Mouse (Mus musculus) heart, embryonic 12.5 days (tissue): ENCODE measurements around the gene Cpeb3. TPM values are rescaled to one million over a fixed set of nuclear protein-coding genes. Genes with fewer than 3 reads are reported as not detected.

ENCODE experiments used
- ATAC-seq: fragments of 200-750 bp; cut with Nextera tagmentation; 2 replicates; pipeline ENCODE4 v1.8.0; 2017; ENCODE audit warnings: moderate TSS enrichment, moderate library complexity; ENCODE audit not compliant: insufficient number of reproducible peaks, low FRiP score
- H3K27ac ChIP-seq: fragments of 300-500 bp; sonication (generic); 2 replicates; pipeline ENCODE4 v1.5.1; 2016; ENCODE audit warnings: mild to moderate bottlenecking, moderate library complexity; ENCODE audit not compliant: poor library complexity, severe bottlenecking
- H3K27me3 ChIP-seq: fragments of 300-500 bp; sonication (generic); replicated peaks from 2 replicates; pipeline ENCODE4 v1.6.1; 2016; ENCODE audit warnings: mild to moderate bottlenecking, moderate library complexity
- H3K36me3 ChIP-seq: fragments of 300-500 bp; sonication (generic); 2 replicates; pipeline ENCODE4 v1.6.1; 2016; ENCODE audit warnings: mild to moderate bottlenecking, moderate library complexity
- H3K4me1 ChIP-seq: fragments of 300-500 bp; sonication (generic); replicated peaks from 2 replicates; pipeline ENCODE4 v1.6.1; 2016; ENCODE audit warnings: mild to moderate bottlenecking
- H3K4me2 ChIP-seq: fragments of 300-500 bp; sonication (generic); 2 replicates; pipeline ENCODE4 v1.6.1; 2016; ENCODE audit warnings: mild to moderate bottlenecking, moderate library complexity
- H3K4me3 ChIP-seq: fragments of 300-500 bp; sonication (generic); 2 replicates; pipeline ENCODE4 v1.5.1; 2016; ENCODE audit warnings: mild to moderate bottlenecking
- H3K9ac ChIP-seq: fragments of 300-500 bp; sonication (generic); 2 replicates; pipeline ENCODE4 v1.6.1; 2016; ENCODE audit warnings: mild to moderate bottlenecking, moderate library complexity
- H3K9me3 ChIP-seq: fragments of 300-500 bp; sonication (generic); replicated peaks from 2 replicates; pipeline ENCODE4 v1.6.1; 2016; ENCODE audit warnings: mild to moderate bottlenecking, moderate library complexity
- WGBS: fragments of 180-500 bp; shearing (Covaris S2); methylation state at CpG from one replicate; pipeline ENCODE4 v1.1.7; 2016; 5-methylcytosine and 5-hydroxymethylcytosine counted together
- polyA plus RNA-seq: library from polyadenylated mRNA; unstranded; fragments of >200 nt; fragmentation: Nextera tagmentation; extraction: Ambion mirVana; gene quantifications from 2 replicates; pipeline ENCODE4 v1.2.1, GENCODE M21; 2016

Cpeb3 gene
- polyA plus RNA-seq: 6.8 and 9.5 TPM in 2 replicates

DNA sequence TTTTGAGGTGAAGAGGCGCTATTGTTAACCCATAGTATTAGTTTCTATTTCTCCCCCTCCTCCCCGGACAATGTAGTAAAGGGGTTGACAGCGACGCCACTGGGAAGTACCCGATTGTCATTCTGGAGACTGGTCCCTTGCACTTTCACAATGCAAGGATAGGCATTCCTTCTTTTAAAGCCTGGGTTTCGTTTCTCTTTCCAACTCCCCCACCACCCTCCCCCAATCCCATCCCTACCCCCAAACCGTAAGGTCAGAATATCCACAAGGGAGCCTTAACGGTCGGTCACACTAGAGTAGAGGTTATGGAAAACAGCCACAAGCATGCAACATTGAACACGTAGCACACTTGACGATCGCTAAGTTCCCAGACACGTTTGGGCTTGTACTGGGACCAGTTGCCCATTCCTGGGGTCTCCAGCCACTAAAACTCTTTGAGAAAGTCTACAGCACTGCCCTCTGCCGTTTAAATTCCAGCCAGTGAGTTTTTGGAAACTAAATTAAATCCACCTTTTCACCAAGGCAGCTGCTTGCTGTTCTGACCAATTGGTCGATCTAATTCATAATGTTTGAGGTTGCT, at the start of gene Cpeb3:
Gene Cpeb3, minus strand, starts transcription at position 426 of the 580 bp plus-strand sequence.
- H3K27ac ChIP-seq: peak within 1 kb of the TSS; percentile 84
- H3K4me1 ChIP-seq: peaks cover 13% of the 10 kb centered on the region
- H3K9ac ChIP-seq: peak within 1 kb of the TSS; percentile 99
- H3K36me3 ChIP-seq: peaks cover 23% of the 10 kb centered on the region
- peak within 1 kb of the TSS; percentile 92 for H3K4me3 ChIP-seq
- WGBS: 2% methylated on average over 15 of the region's 15 CpGs
- H3K27me3 ChIP-seq: no peaks in the 10 kb centered on the region
- H3K9me3 ChIP-seq: no peaks in the 10 kb centered on the region
- H3K4me2 ChIP-seq: peak within 1 kb of the TSS; percentile 91
- ATAC-seq: no peak

DNA sequence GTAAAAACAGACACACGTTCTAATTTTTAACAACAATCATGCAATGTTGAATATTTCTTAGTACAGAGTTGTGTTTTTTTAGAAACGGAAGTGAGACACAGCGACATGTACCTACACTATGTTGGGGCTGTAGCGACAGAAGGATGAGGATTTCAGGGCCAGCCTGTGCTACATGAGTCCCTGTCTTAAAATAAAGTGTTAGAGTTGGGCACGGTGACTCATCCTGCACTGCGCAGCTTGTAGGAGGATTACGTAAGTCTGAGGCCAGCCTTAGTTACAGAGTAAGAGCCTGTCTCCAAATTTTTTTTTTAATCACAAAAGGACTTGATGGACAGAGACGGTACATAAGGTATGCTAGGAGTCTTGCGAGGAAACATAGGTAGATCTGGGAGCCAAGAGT, 46.9 kb upstream of the Cpeb3 start:
- no peak for ATAC-seq
- 83% methylated on average over 9 of the region's 9 CpGs for WGBS

DNA sequence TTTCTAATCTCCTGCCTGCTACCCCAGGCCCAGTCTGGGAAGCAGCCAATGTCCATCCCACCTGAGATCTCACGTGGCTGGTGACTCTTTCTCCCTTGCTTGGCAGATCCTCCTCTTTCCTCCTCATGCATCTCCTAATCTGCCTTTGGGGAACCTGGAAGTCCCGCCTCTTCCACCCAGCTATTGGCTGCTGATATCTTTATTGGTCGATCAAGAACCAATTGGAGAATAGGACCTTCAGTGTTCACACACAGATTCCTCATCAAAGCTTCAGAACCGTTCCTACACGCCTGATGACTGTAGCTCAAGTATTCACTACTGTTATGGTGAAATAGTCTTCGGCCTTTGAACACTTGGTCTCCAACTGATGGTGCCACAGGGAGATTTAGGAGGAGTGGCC, 43.7 kb upstream of the Cpeb3 start:
- Histone ChIP-seq H3K27me3 (no peaks in the 10 kb centered on the region), H3K9ac (no peak overlapping the region), H3K36me3 (no peaks in the 10 kb centered on the region), H3K4me2 (no peak overlapping the region), H3K27ac (no peak overlapping the region), H3K9me3 (no peaks in the 10 kb centered on the region), H3K4me3 (no peak overlapping the region), H3K4me1 (no peaks in the 10 kb centered on the region)
- ATAC-seq: no peak
- 61% methylated on average over 6 of the region's 6 CpGs for WGBS

More for the DNA sequence above, 46.9 kb upstream of the Cpeb3 start:
- no peaks in the 10 kb centered on the region for H3K9me3 ChIP-seq
- H3K27ac ChIP-seq: no peak overlapping the region
- no peaks in the 10 kb centered on the region for H3K4me1 ChIP-seq
- H3K27me3 ChIP-seq: no peaks in the 10 kb centered on the region
- H3K4me3 ChIP-seq: no peak overlapping the region
- no peak overlapping the region for H3K4me2 ChIP-seq
- no peaks in the 10 kb centered on the region for H3K36me3 ChIP-seq
- H3K9ac ChIP-seq: no peak overlapping the region

DNA sequence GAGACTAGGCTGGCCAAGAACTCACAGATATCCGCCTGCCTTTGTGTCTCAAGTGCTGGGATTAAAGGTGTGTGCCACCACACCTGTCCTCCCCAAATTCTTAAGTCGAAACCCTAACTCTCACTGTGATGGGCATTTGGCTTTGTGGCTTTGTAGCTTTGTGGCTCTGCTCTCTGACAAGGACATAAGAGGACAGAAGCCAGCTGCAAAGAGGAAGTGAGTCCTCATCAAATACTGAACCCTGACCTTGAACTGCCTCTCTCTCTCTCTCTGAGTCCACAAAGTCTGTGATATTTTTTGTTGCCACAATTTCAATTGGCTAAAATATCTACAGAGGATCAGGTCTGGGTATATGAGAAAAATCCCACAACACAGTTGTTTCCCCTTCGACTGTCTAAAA, 39.8 kb upstream of the Cpeb3 start:
- no peaks in the 10 kb centered on the region for H3K4me1 ChIP-seq
- WGBS: 70% methylated on average over 3 of the region's 3 CpGs
- no peak for ATAC-seq
- no peaks in the 10 kb centered on the region for H3K27me3 ChIP-seq
- peaks cover 5% of the 10 kb centered on the region; the same call in 1 of the 2 replicates for H3K9me3 ChIP-seq
- no peak overlapping the region for H3K27ac ChIP-seq
- H3K4me2 ChIP-seq: no peak overlapping the region
- H3K4me3 ChIP-seq: no peak overlapping the region
- H3K9ac ChIP-seq: no peak overlapping the region
- no peaks in the 10 kb centered on the region for H3K36me3 ChIP-seq

DNA sequence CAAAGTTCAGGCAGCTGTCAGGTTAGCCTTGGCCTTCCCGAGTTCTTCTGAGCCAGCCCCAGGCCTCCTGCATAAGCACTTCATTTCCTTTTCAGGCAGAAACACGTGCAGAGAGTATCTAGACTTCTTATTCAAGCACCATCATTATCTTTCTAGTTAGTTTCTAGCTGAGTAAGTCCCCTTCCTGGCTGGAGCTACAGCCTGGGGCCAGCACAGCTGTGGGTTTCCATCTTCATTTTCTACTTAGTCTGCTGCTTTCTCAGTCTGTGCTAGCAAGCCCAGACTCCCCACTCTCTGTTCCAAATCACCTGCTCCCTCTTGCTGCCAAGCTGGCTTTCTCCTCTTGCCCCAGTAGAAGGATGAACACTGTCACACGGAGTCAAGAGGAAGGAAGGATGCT, 38.5 kb upstream of the Cpeb3 start:
- ATAC-seq: no peak
- Histone ChIP-seq H3K4me1 (no peaks in the 10 kb centered on the region), H3K4me2 (no peak overlapping the region), H3K9me3 (peaks cover 5% of the 10 kb centered on the region; the same call in 1 of the 2 replicates), H3K27ac (no peak overlapping the region), H3K4me3 (no peak overlapping the region), H3K36me3 (no peaks in the 10 kb centered on the region), H3K9ac (no peak overlapping the region), H3K27me3 (no peaks in the 10 kb centered on the region)
- WGBS: 42% methylated on average over 3 of the region's 3 CpGs

DNA sequence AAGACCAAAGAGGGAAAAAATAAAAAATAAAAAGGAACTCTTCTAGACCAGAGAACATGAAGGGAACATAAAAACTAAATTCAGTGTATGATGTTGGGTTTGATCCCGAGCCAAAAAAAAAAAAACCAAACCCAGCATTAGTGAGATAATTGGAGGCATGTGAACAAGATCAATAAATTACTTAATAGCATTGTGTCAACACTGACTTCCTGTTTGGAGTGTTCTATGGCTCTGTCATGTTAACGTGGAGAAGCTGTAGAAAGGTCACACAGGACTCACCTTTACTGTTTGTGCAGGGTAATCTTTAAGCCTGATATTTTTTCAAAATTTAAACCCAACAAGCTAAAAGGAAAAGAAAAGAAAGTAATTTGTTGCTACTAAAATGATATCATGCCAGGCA, 34.3 kb upstream of the Cpeb3 start:
- no peak for ATAC-seq
- H3K27ac ChIP-seq: no peak overlapping the region
- 0 out of 2 replicates have a peak, but pooled peaks cover 3% of the 10 kb centered on the region for H3K27me3 ChIP-seq
- H3K36me3 ChIP-seq: no peaks in the 10 kb centered on the region
- 58% methylated on average over 2 of the region's 2 CpGs for WGBS
- H3K9me3 ChIP-seq: peaks cover 5% of the 10 kb centered on the region; the same call in 1 of the 2 replicates
- H3K4me2 ChIP-seq: no peak overlapping the region
- H3K9ac ChIP-seq: no peak overlapping the region
- no peak overlapping the region for H3K4me3 ChIP-seq
- H3K4me1 ChIP-seq: peaks cover 4% of the 10 kb centered on the region

DNA sequence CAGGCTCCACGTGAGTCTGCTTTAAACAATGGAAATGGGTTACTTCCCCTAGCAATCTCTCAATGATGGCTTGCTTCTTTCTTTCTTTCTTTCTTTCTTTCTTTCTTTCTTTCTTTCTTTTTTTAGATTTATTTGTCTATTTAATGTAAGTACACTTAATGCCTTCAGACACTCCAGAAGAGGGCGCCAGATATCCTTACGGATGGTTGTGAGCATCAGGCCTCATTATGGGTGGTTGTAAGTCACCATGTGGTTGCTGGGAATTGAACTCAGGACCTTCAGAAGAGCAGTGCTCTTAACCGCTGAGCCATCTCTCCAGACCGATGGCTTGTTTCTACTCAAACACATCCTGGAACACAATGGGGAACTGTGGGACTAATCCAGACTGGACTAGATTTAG, 32.8 kb upstream of the Cpeb3 start:
- H3K27me3 ChIP-seq: peaks cover 9% of the 10 kb centered on the region
- H3K36me3 ChIP-seq: no peaks in the 10 kb centered on the region
- H3K4me3 ChIP-seq: no peak overlapping the region
- 61% methylated on average over 5 of the region's 5 CpGs for WGBS
- peaks cover 5% of the 10 kb centered on the region; the same call in 1 of the 2 replicates for H3K9me3 ChIP-seq
- H3K4me1 ChIP-seq: peaks cover 5% of the 10 kb centered on the region
- no peak overlapping the region for H3K9ac ChIP-seq
- no peak for ATAC-seq
- H3K27ac ChIP-seq: no peak overlapping the region
- H3K4me2 ChIP-seq: no peak overlapping the region

DNA sequence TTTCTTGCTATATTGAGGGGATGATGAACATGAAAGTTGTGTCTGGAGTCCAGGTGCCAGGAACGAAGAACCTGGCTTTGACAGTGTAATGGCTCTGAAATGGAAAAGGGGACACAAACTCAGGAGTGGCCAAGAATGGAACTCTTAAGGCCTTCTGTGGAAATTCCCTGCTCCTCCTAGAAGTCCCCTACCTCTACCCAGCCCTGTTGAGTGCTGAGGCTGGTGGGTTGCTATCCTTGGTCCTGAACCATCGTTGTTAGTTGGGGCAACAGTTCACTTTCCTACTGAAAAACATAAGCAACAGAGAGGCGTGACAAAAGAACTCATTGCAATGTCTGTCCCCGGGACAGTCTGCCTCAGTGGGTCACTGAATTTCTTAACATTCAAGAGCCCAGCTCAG, 30.7 kb upstream of the Cpeb3 start:
- no peaks in the 10 kb centered on the region for H3K36me3 ChIP-seq
- H3K27me3 ChIP-seq: peaks cover 30% of the 10 kb centered on the region
- H3K9me3 ChIP-seq: no peaks in the 10 kb centered on the region
- H3K4me3 ChIP-seq: no peak overlapping the region
- WGBS: 15% methylated on average over 4 of the region's 4 CpGs
- no peak for ATAC-seq
- H3K27ac ChIP-seq: no peak overlapping the region
- peaks cover 8% of the 10 kb centered on the region for H3K4me1 ChIP-seq
- H3K9ac ChIP-seq: no peak overlapping the region
- H3K4me2 ChIP-seq: no peak overlapping the region

DNA sequence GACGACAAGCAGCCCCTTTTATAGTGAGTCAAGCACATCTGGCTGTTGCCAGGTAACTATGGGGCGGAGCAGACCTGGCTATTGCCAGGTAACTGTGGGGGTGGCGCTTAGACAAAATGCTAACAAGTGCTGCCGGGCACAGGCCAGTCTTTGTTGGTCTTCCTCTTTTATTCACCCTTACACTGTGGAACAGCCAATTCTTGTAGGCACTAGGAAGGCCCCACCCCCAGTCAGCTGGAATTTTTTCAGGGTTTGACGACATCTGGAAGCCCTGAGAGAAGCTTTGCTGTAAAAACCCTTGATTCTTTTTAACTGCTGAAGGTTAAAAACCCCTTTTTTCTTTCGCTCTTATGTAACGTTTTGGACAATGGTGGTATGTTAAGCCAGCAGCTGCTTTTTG, 30.2 kb upstream of the Cpeb3 start:
- WGBS: 17% methylated on average over 7 of the region's 7 CpGs
- peaks cover 12% of the 10 kb centered on the region for H3K4me1 ChIP-seq
- peaks cover 33% of the 10 kb centered on the region for H3K27me3 ChIP-seq
- H3K36me3 ChIP-seq: no peaks in the 10 kb centered on the region
- peak overlapping the region; percentile 20; the same call in 1 of the 2 replicates for H3K4me2 ChIP-seq
- H3K4me3 ChIP-seq: no peak overlapping the region
- no peak overlapping the region for H3K27ac ChIP-seq
- H3K9ac ChIP-seq: no peak overlapping the region
- peak; percentile 41 for ATAC-seq
- H3K9me3 ChIP-seq: no peaks in the 10 kb centered on the region

DNA sequence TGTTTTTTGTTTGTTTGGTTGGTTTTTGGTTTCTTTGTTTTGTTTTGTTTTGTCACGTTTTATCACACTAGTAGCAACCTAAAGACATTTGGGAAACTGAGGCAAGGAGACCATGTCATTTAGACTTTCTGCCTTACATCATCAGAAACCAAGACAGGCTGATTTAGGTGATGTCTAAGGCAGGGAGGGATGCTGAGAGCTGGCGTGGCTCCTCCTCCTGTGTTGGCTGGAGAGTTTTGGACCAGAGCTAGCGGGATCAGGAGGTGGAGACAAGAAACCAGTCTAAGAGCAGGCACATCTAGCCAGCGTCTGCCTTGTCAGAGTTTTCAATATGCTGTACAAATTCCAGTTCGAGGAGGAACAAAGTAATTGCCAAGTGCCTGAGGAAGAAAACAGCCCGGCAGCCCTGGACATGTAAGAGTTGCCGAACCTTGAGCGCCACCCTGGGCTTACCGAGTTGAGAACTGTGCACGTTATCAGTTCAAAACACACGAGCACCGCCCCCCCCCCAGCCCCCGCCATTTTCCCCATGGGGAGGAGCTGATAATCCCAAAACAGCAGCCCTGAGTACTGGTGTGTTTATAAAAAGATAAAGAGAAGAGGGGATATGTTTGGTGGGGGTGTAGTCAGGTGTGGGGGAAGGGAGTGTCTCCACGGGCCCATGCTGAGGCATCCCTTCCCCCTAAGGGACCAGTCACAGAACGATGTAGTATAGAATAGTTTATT, 29.5 kb upstream of the Cpeb3 start:
- ATAC-seq: peak; percentile 87
- WGBS: 6% methylated on average over 15 of the region's 15 CpGs
- Histone ChIP-seq H3K27ac (peak overlapping the region; percentile 52), H3K4me2 (peak overlapping the region; percentile 20), H3K9ac (no peak overlapping the region), H3K4me3 (no peak overlapping the region), H3K9me3 (no peaks in the 10 kb centered on the region), H3K27me3 (peaks cover 35% of the 10 kb centered on the region), H3K36me3 (no peaks in the 10 kb centered on the region), H3K4me1 (peaks cover 13% of the 10 kb centered on the region)

DNA sequence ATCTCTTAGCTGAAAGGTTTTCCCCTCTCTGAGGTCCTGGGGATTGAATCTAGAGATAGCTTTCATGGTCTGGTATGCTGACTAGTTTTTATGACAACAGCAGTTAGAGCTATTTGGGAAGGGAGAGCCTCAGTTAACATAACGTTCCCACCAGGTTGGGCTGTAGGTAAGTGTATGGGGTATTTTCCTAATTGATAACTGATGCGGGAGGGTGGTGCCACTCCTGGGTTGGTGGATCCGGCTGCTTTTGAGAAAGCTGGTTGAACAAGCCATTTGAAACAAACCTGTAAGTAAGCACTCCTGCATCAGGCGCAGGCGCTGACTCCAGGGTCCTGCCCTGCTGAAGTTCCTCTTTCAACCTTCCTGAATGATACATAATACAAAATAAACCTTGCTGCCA, 28.9 kb upstream of the Cpeb3 start:
- Histone ChIP-seq H3K4me3 (no peak overlapping the region), H3K4me2 (peak overlapping the region; percentile 20; the same call in 1 of the 2 replicates), H3K9me3 (no peaks in the 10 kb centered on the region), H3K9ac (no peak overlapping the region), H3K27ac (peak overlapping the region; percentile 52; the same call in 1 of the 2 replicates), H3K27me3 (peaks cover 40% of the 10 kb centered on the region), H3K36me3 (no peaks in the 10 kb centered on the region), H3K4me1 (peaks cover 13% of the 10 kb centered on the region)
- 37% methylated on average over 5 of the region's 5 CpGs for WGBS
- no peak for ATAC-seq
